Mouse (Mus musculus): ENCODE data around the gene She. TPM values are rescaled to one million over a fixed set of nuclear protein-coding genes. Genes with fewer than 3 reads are reported as not detected.

The She gene
- total RNA-seq, 2 experiments from 2014 or later = 2.9 to 4.0 TPM

Other genes starting within 250 kb of the She start
- 100 to 1,000 TPM; 123 to 156 TPM for gene Adar, start 116.3 kb upstream of the She start, total RNA-seq (2021)
- gene Chrnb2, start 66.7 kb upstream of the She start, total RNA-seq (2021) = 10 to 100 TPM; 27.5 to 29.1 TPM
- gene Ube2q1, start 57.8 kb upstream of the She start, total RNA-seq (2021) = 10 to 100 TPM; 83.9 to 91.6 TPM
- 1 to 10 TPM; 3.7 to 4.8 TPM for gene Il6ra, start 81.8 kb downstream of the She start, total RNA-seq (2021)
- 100 to 1,000 TPM; 108 to 115 TPM for gene Atp8b2, start 132.1 kb downstream of the She start, total RNA-seq (2021)
- gene Hax1, start 167.4 kb downstream of the She start, total RNA-seq (2021) = 10 to 100 TPM; 79.4 to 87.6 TPM
- gene 4933434E20Rik, start 220.3 kb downstream of the She start, total RNA-seq (2021) = 10 to 100 TPM; 91.4 to 93.6 TPM
- gene Ubap2l, start 221.3 kb downstream of the She start, total RNA-seq (2021) = 100 to 1,000 TPM; 165 to 202 TPM
- 100 to 1,000 TPM; 178 to 184 TPM for gene Tpm3, start 241.3 kb downstream of the She start, total RNA-seq (2021)

All from left cerebral cortex, postnatal 36 days (tissue).